Mouse (Mus musculus) neural tube, embryonic 12.5 days (tissue): ENCODE data around the gene Hsd17b12. TPM values are rescaled to one million over a fixed set of nuclear protein-coding genes. Genes with fewer than 3 reads are reported as not detected.

Source experiments
- ATAC-seq: fragments of 200-750 bp; cut with Nextera tagmentation; 2 replicates; pipeline ENCODE4 v1.8.0; 2017; ENCODE audit warnings: low read depth, mild to moderate bottlenecking, moderate TSS enrichment, moderate library complexity; ENCODE audit not compliant: low FRiP score
- H3K27ac ChIP-seq: fragments of 300-500 bp; sonication (generic); 2 replicates; pipeline ENCODE4 v1.5.1; 2016
- H3K27me3 ChIP-seq: fragments of 300-500 bp; sonication (generic); replicated peaks from 2 replicates; pipeline ENCODE4 v1.6.1; 2016; ENCODE audit warnings: mild to moderate bottlenecking
- H3K36me3 ChIP-seq: fragments of 300-500 bp; sonication (generic); 2 replicates; pipeline ENCODE4 v1.6.1; 2016; ENCODE audit warnings: mild to moderate bottlenecking
- H3K4me1 ChIP-seq: fragments of 300-500 bp; sonication (generic); 2 replicates; pipeline ENCODE4 v1.6.1; 2016
- H3K4me2 ChIP-seq: fragments of 300-500 bp; sonication (generic); replicated peaks from 2 replicates; pipeline ENCODE4 v1.6.1; 2016; ENCODE audit warnings: mild to moderate bottlenecking
- H3K4me3 ChIP-seq: fragments of 300-500 bp; sonication (generic); 2 replicates; pipeline ENCODE4 v1.5.1; 2016
- H3K9ac ChIP-seq: fragments of 300-500 bp; sonication (generic); 2 replicates; pipeline ENCODE4 v1.6.1; 2016; ENCODE audit warnings: mild to moderate bottlenecking
- H3K9me3 ChIP-seq: fragments of 300-500 bp; sonication (generic); 2 replicates; pipeline ENCODE4 v1.6.1; 2016; ENCODE audit warnings: mild to moderate bottlenecking
- WGBS: fragments of 180-500 bp; shearing (Covaris S2); methylation state at CpG from one replicate; pipeline ENCODE4 v1.1.7; 2016; 5-methylcytosine and 5-hydroxymethylcytosine counted together
- microRNA-seq: library from miRNA; unstranded; fragments of <30 nt; microRNA quantifications from one replicate; pipeline ENCODE4, GENCODE M21; 2017
- polyA plus RNA-seq: library from polyadenylated mRNA; unstranded; fragments of >200 nt; fragmentation: Nextera tagmentation; extraction: Ambion mirVana; gene quantifications from 2 replicates; pipeline ENCODE4 v1.2.1, GENCODE M21; 2016

Gene Hsd17b12
- polyA plus RNA-seq, 1 experiment from 2014 or later, result 104 TPM

GRCm38 (mm10) chr2:93992259-93992658 is 165.5 kb downstream of the Hsd17b12 start:
- 29% methylated on average over 5 of the region's 5 CpGs for WGBS
- no peaks in the 10 kb centered on the region for H3K27me3 ChIP-seq
- peaks cover 75% of the 10 kb centered on the region for H3K36me3 ChIP-seq
- no peak overlapping the region for H3K9ac ChIP-seq
- H3K4me2 ChIP-seq, result no peak overlapping the region
- no peak for ATAC-seq
- no peak overlapping the region for H3K27ac ChIP-seq
- H3K4me3 ChIP-seq, result no peak overlapping the region
- H3K9me3 ChIP-seq, result no peaks in the 10 kb centered on the region
- H3K4me1 ChIP-seq, result peaks cover 9% of the 10 kb centered on the region; the same call in 1 of the 2 replicates

DNA sequence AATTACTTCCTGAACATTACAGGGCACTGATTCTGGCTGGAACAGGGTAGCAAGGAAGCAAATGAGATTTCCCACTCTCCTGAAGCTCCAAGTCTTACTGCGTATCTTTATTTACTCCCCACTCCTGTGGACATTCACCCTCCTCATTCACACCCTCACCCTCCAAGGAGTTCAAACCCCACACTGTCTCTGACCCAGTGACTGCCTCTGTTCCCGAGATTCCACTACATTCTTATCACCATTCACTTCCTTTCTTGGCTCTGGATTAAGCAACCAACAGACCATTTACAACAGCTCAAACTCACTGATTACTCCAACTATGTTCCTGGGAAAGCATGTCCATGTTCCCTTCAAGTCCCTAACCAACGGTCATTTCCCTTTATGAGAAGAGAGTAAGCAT is 166.4 kb downstream of the Hsd17b12 start:
- no peak overlapping the region for H3K27ac ChIP-seq
- H3K9ac ChIP-seq, result no peak overlapping the region
- no peak overlapping the region for H3K4me3 ChIP-seq
- no peak for ATAC-seq
- peaks cover 66% of the 10 kb centered on the region for H3K36me3 ChIP-seq
- H3K4me1 ChIP-seq, result peaks cover 9% of the 10 kb centered on the region; the same call in 1 of the 2 replicates
- 84% methylated on average over 3 of the region's 3 CpGs for WGBS
- H3K4me2 ChIP-seq, result no peak overlapping the region
- H3K27me3 ChIP-seq, result no peaks in the 10 kb centered on the region
- H3K9me3 ChIP-seq, result no peaks in the 10 kb centered on the region

DNA sequence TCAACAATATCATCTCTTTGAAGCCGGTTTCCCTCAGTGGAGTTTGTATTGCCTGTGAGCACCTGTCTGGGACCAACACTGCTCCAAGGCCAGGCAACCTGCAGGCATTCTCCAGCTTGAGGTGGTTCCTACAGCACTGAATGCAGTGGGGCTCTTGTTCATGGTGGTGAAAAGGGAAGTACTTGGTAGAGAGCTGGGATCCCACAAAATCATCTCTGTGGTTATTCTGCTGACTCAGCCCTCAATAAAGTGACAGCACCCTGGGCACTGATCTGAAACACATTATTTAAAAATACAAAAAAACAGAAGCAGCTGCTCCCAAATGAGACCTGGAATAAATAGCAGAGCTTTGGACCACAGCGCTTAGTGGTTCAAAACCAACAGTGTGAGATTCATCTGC is 169.3 kb downstream of the Hsd17b12 start:
- WGBS, result 91% methylated on average over 2 of the region's 2 CpGs
- H3K27ac ChIP-seq, result no peak overlapping the region
- H3K27me3 ChIP-seq, result no peaks in the 10 kb centered on the region
- no peak overlapping the region for H3K4me2 ChIP-seq
- peaks cover 13% of the 10 kb centered on the region; the same call in 1 of the 2 replicates for H3K4me1 ChIP-seq
- no peak overlapping the region for H3K9ac ChIP-seq
- H3K36me3 ChIP-seq, result peaks cover 55% of the 10 kb centered on the region
- ATAC-seq, result no peak
- H3K9me3 ChIP-seq, result no peaks in the 10 kb centered on the region
- H3K4me3 ChIP-seq, result no peak overlapping the region

Small RNA genes lying within 50 kb of the gene (microRNA-seq; reads per million reads assigned to microRNA genes)
- gene Gm23630, result not detected

Other genes with a start within 250 kb of the Hsd17b12 start
- gene Gm13889, start 200.8 kb downstream of the Hsd17b12 start, polyA plus RNA-seq, result 11.6 and 12.6 TPM in 2 replicates
- not detected in 2 replicates for gene Gm27027, start 161.6 kb downstream of the Hsd17b12 start, polyA plus RNA-seq
- 50.5 and 57.6 TPM in 2 replicates for gene Alkbh3, start 147.2 kb downstream of the Hsd17b12 start, polyA plus RNA-seq
- 15.1 and 15.8 TPM in 2 replicates for gene Ttc17, start 248.7 kb upstream of the Hsd17b12 start, polyA plus RNA-seq